Mouse (Mus musculus): ENCODE data around the gene Blmh. TPM values are rescaled to one million over a fixed set of nuclear protein-coding genes. Genes with fewer than 3 reads are reported as not detected.
A peak's percentile ranks its signal among the peaks of the same experiment; 100 is the strongest.
"Not testable (repeated sequence)": the region's sequence is repeated elsewhere in the genome, so short reads cannot be mapped to it uniquely, and the experiment has no call there.

Gene Blmh
- polyA plus RNA-seq, 1 experiment, result 31.1 TPM

DNA sequence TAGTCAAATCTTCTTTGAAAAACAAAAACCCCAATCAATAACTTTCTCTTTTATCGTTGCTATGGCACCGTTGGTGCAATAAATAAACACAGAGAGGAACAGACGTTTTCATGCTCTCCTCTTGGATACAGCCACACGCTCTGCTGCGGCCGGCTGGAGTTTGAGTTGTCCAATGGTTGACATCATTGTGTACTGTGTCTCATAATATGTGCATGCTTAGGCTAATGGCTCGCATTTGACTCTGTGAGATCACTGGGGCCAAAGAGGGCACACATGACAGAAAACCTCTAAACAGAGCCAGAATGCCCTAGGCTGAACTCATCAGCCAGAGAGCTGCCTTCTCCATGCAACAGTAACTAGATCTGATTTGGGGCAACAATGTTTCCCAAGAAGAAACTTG is 10.2 kb upstream of the Blmh start:
- Histone ChIP-seq H3K4me1 (peaks cover 98% of the 10 kb centered on the region), H3K4me3 (replicated peaks) (no peak overlapping the region), H3K36me3 (replicated peaks; ENCODE audit: low read length) (no peaks in the 10 kb centered on the region), H3K27me3 (replicated peaks) (no peaks in the 10 kb centered on the region), H3K9me3 (no peaks in the 10 kb centered on the region)
- TF ChIP-seq GATA1 (IDR thresholded peaks at IDR 0.05; ENCODE audit: borderline replicate concordance, low read length) (no peak), FLI1 (IDR thresholded peaks at IDR 0.05; ENCODE audit: low read length) (no peak)

DNA sequence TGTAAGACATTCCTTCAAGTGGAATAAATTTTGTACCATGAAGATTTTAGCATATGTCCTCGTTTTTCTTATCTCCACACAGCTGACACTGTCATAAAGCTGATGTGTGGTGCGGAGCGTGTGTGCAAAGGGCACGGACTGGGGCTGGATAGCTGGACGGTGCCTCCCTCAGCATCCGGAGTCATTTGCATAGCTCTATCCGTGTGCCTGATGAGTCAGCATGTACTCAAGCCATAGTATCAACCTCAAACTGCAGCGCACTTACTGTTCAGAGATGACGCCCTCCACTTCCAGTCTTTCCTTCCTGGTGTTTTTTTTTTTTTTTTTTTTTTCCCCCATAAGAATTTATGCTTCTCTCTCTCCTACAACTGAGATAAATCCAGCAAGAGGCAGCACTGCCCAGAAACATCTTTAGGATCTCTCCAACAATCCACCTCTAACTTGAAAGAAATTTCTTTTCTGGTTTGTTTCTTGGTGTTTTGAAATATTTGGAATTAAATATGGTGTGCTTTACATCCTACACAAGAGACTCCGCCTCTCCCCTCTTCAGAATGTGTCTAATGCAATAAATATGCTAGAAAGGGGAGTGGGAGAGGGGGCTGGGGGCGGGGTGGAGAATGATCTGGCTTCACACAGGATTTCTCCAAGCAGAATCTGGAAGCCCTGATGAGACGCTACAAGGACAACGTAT is 7.9 kb upstream of the Blmh start:
- Histone ChIP-seq H3K9me3 (no peaks in the 10 kb centered on the region), H3K4me3 (replicated peaks) (peak overlapping the region; percentile 85), H3K36me3 (replicated peaks; ENCODE audit: low read length) (no peaks in the 10 kb centered on the region), H3K4me1 (peaks cover 90% of the 10 kb centered on the region), H3K27me3 (replicated peaks) (no peaks in the 10 kb centered on the region)
- TF ChIP-seq GATA1 (IDR thresholded peaks at IDR 0.05; ENCODE audit: borderline replicate concordance, low read length) (no peak), FLI1 (IDR thresholded peaks at IDR 0.05; ENCODE audit: low read length) (peak; percentile 20; the same call in 1 of the 2 replicates)

DNA sequence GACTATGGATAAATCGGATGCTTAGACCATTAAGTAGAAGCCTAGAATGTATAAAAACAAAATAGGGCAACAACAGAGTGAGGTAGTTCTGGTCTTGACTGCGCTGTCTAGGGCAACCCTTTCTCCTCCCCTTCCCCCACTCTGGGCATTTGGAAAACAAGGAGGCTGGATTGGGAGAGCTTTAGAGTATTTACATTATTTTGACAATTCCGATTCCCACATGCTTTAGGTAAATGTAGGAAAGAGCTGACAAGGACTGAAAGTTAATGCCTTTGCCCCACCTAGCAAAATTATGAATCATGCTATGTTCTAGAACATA is 7.4 kb upstream of the Blmh start:
- TF ChIP-seq FLI1 (IDR thresholded peaks at IDR 0.05; ENCODE audit: low read length) (no peak), GATA1 (IDR thresholded peaks at IDR 0.05; ENCODE audit: borderline replicate concordance, low read length) (no peak)
- Histone ChIP-seq H3K27me3 (replicated peaks) (no peaks in the 10 kb centered on the region), H3K9me3 (no peaks in the 10 kb centered on the region), H3K4me1 (peaks cover 85% of the 10 kb centered on the region), H3K36me3 (replicated peaks; ENCODE audit: low read length) (no peaks in the 10 kb centered on the region), H3K4me3 (replicated peaks) (peak overlapping the region; percentile 85)

DNA sequence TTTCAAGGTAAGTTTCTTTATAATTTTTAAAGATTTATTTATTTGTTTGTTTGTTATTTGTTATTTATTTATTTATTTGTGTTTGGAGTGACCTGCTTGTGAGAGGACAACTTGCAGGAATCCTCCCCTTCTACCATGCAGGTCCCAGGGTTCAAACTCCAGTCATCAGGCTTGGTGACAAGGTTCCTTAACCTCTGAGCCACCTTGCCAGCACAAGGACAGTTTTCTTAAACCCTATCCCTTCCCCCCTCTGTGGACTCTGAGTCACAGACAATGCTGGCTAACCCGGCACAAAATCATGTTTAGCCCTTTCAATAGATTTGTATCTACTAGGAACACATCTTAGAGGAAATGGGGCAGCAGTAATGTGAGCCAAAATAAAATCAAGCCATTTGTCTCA is 4.0 kb upstream of the Blmh start:
- H3K4me3 ChIP-seq (replicated peaks), result no peak overlapping the region
- H3K27me3 ChIP-seq (replicated peaks), result no peaks in the 10 kb centered on the region
- H3K9me3 ChIP-seq, result no peaks in the 10 kb centered on the region
- H3K36me3 ChIP-seq (replicated peaks; ENCODE audit: low read length), result no peaks in the 10 kb centered on the region
- TF ChIP-seq FLI1 (IDR thresholded peaks at IDR 0.05; ENCODE audit: low read length), result no peak
- TF ChIP-seq GATA1 (IDR thresholded peaks at IDR 0.05; ENCODE audit: borderline replicate concordance, low read length), result no peak
- H3K4me1 ChIP-seq, result peaks cover 77% of the 10 kb centered on the region

DNA sequence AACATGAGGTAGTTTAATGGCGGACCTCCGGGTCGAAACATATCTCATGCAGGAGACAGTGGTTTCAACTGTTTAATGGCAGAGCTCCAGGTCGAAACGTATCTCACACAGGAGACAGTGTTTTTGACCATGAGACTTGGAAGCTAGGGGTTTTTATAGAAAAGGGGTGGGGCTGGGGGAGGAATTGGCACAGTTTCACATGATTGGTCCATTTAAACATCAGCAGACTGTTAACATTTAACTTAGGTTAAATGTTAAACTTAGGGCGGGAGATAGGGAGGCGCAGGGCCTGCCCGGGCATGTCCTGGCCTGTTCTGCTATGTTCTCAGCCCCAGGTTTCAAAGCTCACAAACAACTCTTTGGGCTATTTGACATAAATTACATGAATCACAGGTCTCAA is 4.0 kb downstream of the Blmh start:
- peaks cover 35% of the 10 kb centered on the region for H3K4me1 ChIP-seq
- H3K27me3 ChIP-seq (replicated peaks); H3K4me3 ChIP-seq (replicated peaks); H3K36me3 ChIP-seq (replicated peaks; ENCODE audit: low read length): not testable (repeated sequence)
- peaks cover 16% of the 10 kb centered on the region for H3K9me3 ChIP-seq

DNA sequence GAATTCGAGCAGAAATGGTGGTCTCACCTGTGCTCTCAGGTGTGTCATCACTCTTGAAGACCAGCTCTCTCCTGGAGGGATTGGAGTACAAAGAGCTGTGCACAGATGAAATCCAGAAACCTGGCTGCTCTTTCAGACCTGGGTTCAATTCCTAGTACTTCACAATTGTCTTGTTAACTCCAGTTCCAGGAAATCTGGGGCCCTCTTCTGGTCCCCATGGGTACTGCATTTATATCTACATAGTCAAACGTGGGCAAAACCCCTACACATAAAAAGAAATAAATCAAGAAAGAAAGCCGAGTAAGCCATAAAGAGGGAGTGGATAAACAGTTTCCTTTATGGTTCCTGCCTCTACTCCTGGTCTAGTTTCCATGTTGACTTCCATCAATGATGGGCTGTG is 8.6 kb downstream of the Blmh start:
- no peaks in the 10 kb centered on the region for H3K36me3 ChIP-seq (replicated peaks; ENCODE audit: low read length)
- H3K27me3 ChIP-seq (replicated peaks), result no peaks in the 10 kb centered on the region
- TF ChIP-seq FLI1 (IDR thresholded peaks at IDR 0.05; ENCODE audit: low read length), result no peak
- no peak for TF ChIP-seq GATA1 (IDR thresholded peaks at IDR 0.05; ENCODE audit: borderline replicate concordance, low read length)
- H3K4me1 ChIP-seq, result peaks cover 28% of the 10 kb centered on the region
- H3K4me3 ChIP-seq (replicated peaks), result no peak overlapping the region
- peaks cover 16% of the 10 kb centered on the region for H3K9me3 ChIP-seq

DNA sequence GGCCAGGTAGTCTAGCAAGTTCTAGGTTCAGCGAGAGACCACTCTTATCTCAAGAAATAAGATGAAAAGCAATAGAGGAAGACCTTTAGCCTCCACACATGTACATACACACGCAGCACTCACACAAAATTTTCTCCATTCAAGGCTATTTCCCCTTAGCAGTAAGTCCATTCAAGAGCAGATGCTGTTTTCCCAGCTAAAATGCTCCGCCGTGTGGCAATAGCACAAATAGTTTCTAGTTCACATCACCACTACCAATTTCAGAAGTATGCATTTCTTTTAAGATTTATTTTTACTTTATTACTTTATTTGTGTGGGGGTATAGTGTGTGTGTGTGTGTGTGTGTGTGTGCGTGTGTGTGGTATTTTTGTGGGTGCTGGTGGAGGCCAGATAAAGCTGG is 12.0 kb downstream of the Blmh start:
- no peaks in the 10 kb centered on the region for H3K27me3 ChIP-seq (replicated peaks)
- TF ChIP-seq GATA1 (IDR thresholded peaks at IDR 0.05; ENCODE audit: borderline replicate concordance, low read length) (no peak), FLI1 (IDR thresholded peaks at IDR 0.05; ENCODE audit: low read length) (no peak)
- H3K4me3 ChIP-seq (replicated peaks), result no peak overlapping the region
- peaks cover 11% of the 10 kb centered on the region for H3K9me3 ChIP-seq
- no peaks in the 10 kb centered on the region for H3K36me3 ChIP-seq (replicated peaks; ENCODE audit: low read length)
- peaks cover 42% of the 10 kb centered on the region for H3K4me1 ChIP-seq

DNA sequence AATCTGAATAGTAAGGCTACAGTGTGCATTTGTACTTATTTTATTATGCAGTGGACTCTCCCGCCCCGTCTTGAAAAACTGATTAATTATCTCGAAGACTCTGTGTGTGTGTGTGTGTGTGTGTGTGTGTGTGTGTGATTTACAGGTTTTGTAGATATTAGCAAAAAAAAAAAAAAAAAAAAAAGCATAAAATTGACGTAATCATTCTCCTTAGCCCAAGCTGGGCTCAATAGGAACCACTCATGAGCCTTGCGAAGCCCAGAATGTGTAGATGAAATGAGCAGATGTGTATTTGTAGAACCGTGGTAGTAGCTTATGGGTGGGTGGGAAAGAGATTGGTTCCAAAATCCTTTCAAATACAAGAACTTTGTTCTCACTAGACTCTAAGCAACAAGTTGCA is 20.2 kb downstream of the Blmh start:
- H3K27me3 ChIP-seq (replicated peaks), result no peaks in the 10 kb centered on the region
- no peaks in the 10 kb centered on the region for H3K9me3 ChIP-seq
- peaks cover 25% of the 10 kb centered on the region for H3K36me3 ChIP-seq (replicated peaks; ENCODE audit: low read length)
- H3K4me1 ChIP-seq, result peaks cover 54% of the 10 kb centered on the region
- TF ChIP-seq FLI1 (IDR thresholded peaks at IDR 0.05; ENCODE audit: low read length) (no peak), GATA1 (IDR thresholded peaks at IDR 0.05; ENCODE audit: borderline replicate concordance, low read length) (no peak)
- peak overlapping the region; percentile 97 for H3K4me3 ChIP-seq (replicated peaks)

DNA sequence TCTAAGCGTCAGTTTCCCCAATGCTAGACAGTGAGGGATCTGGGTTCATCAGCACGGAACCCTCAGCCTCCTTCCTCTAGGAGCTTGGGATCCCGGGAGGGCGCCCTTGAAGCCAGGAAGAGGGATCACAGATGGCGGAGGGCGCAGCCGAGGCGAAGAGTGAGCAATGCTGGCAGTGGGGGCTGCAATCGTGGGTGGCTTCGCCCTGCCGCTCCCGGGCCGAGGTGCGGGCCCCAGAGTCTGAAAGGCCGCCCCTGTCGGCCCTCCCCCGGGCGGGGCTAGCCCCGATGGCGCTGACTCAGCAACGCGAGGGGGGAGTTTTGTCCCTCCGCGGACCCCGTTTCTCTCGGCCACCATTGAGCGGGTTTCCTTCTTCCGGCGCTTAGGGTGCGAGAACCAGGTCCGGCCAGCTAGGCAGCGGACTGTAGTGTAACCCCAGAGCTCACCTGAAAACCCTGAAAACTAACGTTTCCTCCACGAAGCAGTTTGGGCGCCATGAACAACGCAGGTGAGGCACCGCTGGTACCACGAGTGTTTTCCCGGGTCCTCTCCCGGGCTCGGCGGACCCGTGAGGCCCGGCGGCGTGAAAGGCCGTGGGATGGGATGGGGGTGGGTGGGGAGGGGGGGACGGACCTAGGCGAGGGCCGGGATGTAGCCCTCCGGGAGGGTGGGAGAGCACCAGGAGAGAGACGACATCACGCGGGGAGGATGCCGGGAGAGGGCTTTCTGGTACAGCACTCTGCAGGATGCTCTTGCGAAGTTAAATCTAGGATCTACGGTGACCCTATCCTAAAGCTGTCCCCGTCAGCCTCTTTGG is 21.0 kb downstream of the Blmh start:
- TF ChIP-seq GATA1 (IDR thresholded peaks at IDR 0.05; ENCODE audit: borderline replicate concordance, low read length), result no peak
- no peak for TF ChIP-seq FLI1 (IDR thresholded peaks at IDR 0.05; ENCODE audit: low read length)
- no peaks in the 10 kb centered on the region for H3K9me3 ChIP-seq
- H3K4me3 ChIP-seq (replicated peaks), result peak overlapping the region; percentile 97

DNA sequence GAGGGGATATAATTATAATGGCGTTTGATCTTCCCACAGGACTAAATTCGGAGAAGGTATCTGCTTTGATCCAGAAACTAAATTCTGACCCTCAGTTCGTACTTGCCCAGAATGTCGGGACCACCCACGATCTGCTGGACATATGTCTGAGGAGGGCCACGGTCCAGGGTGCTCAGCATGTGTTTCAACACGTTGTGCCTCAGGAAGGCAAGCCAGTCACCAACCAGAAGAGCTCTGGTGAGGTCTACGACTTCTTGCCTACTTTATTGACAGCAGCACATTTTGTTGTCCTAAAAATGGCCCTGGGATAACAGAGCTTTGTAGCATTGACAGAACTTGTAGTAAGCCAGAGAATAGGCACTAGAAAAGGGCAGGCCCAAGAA is 21.6 kb downstream of the Blmh start:
- no peaks in the 10 kb centered on the region for H3K27me3 ChIP-seq (replicated peaks)
- TF ChIP-seq GATA1 (IDR thresholded peaks at IDR 0.05; ENCODE audit: borderline replicate concordance, low read length) (no peak), FLI1 (IDR thresholded peaks at IDR 0.05; ENCODE audit: low read length) (no peak)
- peak overlapping the region; percentile 97 for H3K4me3 ChIP-seq (replicated peaks)
- H3K9me3 ChIP-seq, result no peaks in the 10 kb centered on the region
- peaks cover 38% of the 10 kb centered on the region for H3K36me3 ChIP-seq (replicated peaks; ENCODE audit: low read length)
- H3K4me1 ChIP-seq, result peaks cover 46% of the 10 kb centered on the region

More for the DNA sequence above, 21.0 kb downstream of the Blmh start:
- no peaks in the 10 kb centered on the region for H3K27me3 ChIP-seq (replicated peaks)
- peaks cover 32% of the 10 kb centered on the region for H3K36me3 ChIP-seq (replicated peaks; ENCODE audit: low read length)
- H3K4me1 ChIP-seq, result peaks cover 49% of the 10 kb centered on the region

Measured in megakaryocyte, embryonic 14.5 days (primary cell).